Mouse (Mus musculus): Measurements from ENCODE around the gene Gopc. TPM values are rescaled to one million over a fixed set of nuclear protein-coding genes. Genes with fewer than 3 reads are reported as not detected.
"Not testable (repeated sequence)": the region's sequence is repeated elsewhere in the genome, so short reads cannot be mapped to it uniquely, and the experiment has no call there.

Gene Gopc
- total RNA-seq, 2 experiments from 2014 or later, result 26.9 to 29.4 TPM

- no peak for DNase-seq (ENCODE audit: low spot score in 2 of 2)
Measured at GRCm38 (mm10) chr10:52388922-52389430, 7.1 kb upstream of the Gopc start, which contains the start of gene Nepn. Gene Nepn, plus strand, starts transcription at chr10:52388972.

DNA sequence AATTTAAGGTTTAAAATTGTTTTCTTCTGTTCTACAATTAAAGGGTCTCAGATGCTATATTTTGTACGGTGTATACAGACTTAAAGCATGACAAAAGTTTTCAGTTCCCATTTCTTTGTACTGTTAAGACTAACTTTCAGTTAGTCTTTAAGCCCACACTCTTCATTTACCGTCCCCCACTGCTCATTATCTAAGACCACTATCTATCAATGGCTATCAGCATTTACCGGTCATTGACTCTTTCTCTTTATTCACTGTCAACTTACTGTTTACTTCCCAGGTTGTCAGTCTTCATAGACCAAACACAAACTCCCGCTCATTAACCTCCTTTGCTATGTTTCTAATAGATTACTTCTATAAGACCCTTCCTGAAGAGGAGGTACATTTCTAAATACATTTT lies 5.3 kb upstream of the Gopc start:
- no peak for DNase-seq (ENCODE audit: low spot score in 2 of 2)

DNA sequence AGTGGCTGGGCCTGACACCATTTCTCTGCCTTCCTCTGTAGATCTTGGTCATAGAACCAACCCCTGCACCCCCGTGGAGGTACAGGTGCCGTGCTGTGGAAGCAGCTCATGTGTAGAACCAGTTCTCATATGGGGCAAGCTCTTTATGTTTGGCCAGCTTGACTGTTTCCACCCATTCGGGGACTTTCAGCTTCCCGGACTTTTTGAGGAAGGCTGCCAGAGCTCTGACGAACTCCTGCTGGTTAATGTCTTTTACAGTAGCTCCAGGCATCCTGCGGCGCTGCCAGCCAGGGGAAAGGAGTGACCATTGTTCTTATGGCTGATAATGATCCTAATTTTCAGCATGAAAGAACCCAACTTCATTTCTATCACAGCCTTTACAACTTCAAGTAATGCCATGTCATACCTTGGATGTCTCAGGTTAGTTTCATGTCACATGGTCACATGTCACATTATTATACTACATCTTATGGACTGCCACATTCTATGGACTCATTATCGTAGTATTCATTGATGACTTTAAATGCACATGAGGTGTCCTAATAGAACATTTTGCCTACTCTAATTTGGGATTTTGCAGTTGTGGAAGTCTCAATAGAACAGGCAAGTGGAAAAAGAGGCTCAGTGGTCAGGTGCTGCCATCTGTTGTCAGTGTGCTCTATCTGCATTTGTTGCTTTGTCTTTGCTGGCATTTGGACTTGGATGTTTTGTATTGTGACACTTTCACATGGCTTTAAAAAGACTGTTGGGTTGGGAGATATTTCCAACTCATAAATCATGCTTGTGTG lies 3.1 kb upstream of the Gopc start:
- peak in 1 of 2 experiments; percentile 9 for DNase-seq (ENCODE audit: low spot score in 2 of 2)

- DNase-seq (ENCODE audit: low spot score in 2 of 2), result no peak
Measured at GRCm38 (mm10) chr10:52383522-52383921, 1.6 kb upstream of the Gopc start.

DNA sequence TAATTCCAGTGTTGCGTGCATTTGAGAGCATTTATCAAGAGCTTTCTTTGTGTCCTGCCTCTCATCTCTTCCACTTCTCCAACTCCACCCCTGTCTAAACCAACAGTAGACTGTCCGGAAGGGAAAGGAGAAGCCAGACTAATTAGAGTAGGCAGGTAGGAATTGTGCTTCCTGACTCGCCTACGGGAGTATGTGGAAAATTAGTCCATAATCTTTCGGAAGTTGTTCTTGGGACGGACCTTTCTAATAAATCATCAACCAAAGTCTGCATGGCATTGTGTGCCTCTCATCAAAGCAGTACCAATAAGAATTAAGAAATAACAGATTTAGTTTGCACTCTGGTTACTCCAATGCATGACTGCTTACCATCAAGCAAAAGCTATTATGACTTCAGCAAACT lies 1.1 kb upstream of the Gopc start:
- no peak for DNase-seq (ENCODE audit: low spot score in 2 of 2)

DNA sequence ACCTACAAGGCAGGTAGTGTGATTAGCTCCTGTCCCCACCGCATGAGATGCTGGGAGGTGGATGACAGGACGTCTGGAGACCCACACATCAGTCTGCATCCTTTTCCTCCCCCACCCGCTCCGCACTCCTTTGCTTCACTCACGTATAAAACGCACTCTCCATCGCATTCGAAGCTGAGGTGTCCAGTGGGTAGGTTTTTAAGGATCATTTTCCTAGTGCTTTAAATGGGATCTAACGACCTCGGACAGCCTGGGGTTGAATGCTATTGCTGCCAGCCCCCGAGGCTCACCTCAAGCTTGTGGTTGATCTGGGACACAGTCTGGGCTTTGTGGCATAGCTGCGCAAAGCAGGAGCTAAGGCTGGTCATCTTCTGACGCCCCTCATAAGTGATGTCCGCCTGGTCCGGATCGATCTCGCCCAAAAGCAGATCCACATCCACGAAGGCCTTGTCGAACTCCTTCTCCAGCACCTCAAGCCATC lies 563 bp downstream of the Gopc start:
- DNase-seq (ENCODE audit: low spot score in 2 of 2), result no peak

GRCm38 (mm10) chr10:52377813-52378212 lies 4.1 kb downstream of the Gopc start:
- no peak for DNase-seq (ENCODE audit: low spot score in 2 of 2)

DNA sequence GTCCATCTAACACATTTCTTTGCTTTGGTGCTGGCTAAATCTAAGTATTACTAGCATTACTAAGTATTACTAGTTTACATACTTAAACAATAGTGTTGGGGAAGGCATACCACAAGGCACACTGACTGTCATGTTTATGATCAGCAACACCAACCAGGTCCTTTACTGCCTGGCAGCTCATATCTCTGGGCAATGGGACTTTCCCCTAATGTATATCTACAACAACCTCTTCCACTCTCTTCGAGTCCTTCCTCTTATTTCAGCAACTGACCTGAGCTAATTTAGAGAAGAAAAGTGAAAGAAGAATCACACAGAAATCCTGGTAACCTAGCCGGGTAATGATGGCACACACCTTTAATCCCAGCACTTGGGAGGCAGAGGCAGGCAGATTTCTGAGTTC lies 5.5 kb downstream of the Gopc start:
- no peak for DNase-seq (ENCODE audit: low spot score in 2 of 2)

GRCm38 (mm10) chr10:52374651-52375050 lies 7.3 kb downstream of the Gopc start:
- no peak for DNase-seq (ENCODE audit: low spot score in 2 of 2)

DNA sequence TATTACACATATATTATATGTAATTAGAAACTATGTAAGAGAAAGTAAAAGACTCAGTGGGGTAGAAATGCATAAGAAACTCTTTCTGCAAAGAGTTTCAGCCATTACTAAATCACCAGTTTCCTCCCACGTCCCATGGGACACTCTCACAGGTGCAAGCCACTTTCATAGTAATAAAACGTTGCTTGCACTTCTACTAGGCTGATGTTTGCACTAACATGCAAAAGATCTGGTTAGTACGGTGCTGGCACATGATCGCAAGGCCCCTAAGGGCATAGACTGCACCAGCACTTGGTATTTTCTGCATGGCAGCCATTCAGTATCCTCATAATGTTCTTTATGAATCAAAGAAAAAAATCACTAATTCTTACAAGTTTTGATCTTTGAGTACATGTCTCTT lies 8.1 kb downstream of the Gopc start:
- no peak for DNase-seq (ENCODE audit: low spot score in 2 of 2)

GRCm38 (mm10) chr10:52368376-52368775 lies 13.5 kb downstream of the Gopc start:
- no peak for DNase-seq (ENCODE audit: low spot score in 2 of 2)

DNA sequence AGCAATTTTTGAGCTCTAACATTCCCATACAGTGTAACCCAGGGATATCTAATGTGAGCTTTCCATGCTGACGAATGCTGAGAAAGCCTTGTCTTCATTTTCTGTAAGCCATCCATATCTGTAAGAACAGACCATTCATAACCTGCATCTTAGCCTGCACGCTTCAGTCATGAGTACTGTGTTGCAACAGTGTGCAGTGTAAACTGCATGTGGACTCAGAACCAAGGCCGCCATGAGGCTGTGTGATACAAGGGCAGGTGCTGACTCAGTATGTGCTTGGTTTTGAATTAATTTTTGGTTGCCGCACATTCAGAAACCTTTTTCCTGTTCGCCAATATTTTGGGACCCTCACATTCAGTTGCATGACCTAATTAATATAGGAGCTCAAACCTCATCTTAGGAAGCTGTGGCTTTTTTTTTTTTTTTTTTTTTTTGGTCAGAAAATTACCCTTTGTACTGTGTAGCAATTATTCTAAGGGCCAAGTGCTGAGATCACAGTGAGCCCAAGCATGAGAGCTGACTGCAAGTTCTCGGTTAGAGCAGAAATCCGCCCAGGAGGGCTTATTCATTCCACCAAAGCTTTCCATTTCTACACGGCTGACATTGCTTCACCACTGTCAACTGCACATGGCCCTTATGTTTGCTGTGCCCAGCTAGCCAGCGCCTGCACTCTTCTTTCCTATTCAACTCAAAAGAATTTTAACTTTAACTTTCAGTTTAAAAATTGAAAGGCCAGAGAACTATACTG lies 20.9 kb downstream of the Gopc start:
- no peak for DNase-seq (ENCODE audit: low spot score in 2 of 2)

DNA sequence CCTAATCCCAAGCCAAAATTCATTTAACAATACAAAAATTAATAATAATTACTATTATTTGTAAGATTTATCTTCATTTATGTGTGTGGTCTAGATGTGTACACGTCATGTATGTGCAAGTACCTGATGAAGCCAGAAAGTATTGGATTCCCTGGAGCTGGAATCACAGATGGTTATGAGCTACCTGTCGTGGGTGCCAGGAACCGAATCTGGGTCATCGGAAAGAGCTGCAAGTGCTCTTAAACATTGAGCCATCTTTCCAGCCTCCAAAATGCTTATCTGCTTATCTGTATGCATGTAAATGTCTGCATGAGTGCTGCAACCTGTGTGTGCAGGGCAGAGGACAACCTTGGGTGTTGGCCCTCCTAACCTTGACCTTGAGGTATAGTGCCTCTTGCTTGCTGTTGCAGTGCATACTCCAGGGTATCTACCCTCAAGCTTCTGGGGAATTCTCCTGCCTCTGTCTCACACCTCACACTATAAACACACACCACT lies 21.6 kb downstream of the Gopc start:
- DNase-seq (ENCODE audit: low spot score in 2 of 2), result no peak

- DNase-seq (ENCODE audit: low spot score in 2 of 2), result no peak
Measured at GRCm38 (mm10) chr10:52358467-52358866, 23.5 kb downstream of the Gopc start, which contains the start of gene Gm26741. Gene Gm26741, plus strand, starts transcription at chr10:52358767.

- no peak for DNase-seq (ENCODE audit: low spot score in 2 of 2)
Measured at GRCm38 (mm10) chr10:52353184-52353583, 28.7 kb downstream of the Gopc start.

DNA sequence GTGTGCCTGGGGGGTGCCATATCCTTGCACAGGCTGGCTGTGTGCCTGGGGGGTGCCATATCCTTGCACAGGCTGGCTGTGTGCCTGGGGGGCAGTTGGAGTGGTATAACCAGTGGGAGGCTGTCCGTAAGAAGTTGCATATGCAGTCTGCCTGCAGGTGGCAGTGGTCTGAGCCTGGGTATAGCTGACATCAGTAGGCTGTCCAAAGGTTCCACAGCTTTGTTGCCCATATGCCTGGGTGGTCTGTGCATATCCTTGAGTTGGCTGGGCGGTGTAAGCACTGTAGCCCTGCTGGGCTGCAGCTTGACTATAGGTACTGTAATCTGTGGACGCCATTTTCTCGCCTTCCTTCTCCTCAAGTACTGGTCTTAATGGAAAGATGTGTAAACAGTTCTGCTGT lies 38.6 kb downstream of the Gopc start:
- DNase-seq (ENCODE audit: low spot score in 2 of 2), result not testable (repeated sequence)

- no peak for DNase-seq (ENCODE audit: low spot score in 2 of 2)
Measured at GRCm38 (mm10) chr10:52331007-52331406, 50.9 kb downstream of the Gopc start.

GRCm38 (mm10) chr10:52321918-52322317 lies 60.0 kb downstream of the Gopc start:
- DNase-seq (ENCODE audit: low spot score in 2 of 2), result no peak

DNA sequence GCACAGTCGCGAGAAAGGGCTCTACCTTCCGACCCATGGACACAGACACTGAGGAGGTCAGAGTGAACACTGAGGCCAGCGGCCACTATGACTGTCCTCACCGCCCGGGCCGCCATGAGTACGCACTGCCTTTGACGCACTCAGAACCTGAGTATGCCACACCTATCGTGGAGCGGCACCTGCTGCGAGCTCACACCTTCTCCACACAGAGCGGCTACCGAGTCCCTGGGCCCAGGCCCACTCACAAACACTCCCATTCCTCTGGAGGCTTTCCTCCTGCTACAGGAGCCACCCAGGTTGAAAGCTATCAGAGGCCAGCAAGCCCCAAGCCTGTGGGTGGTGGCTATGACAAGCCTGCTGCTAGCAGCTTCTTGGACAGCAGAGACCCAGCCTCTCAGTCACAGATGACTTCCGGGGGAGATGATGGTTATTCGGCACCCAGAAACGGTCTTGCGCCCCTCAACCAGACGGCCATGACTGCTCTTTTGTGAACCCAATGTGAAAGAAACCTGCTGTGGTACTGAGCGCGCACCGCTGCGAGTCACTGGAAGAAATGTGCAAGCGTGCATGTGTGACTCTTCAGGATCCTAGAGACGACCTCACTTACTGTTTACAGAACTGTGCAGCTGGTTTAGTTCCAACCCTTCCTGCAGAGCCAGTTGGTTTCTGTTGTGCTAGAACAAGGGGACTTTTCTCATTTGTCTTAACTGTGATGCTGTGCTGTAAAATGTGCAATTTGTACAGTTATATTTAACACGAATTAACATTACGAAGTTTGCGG lies 62.2 kb downstream of the Gopc start:
- no peak for DNase-seq (ENCODE audit: low spot score in 2 of 2)

DNA sequence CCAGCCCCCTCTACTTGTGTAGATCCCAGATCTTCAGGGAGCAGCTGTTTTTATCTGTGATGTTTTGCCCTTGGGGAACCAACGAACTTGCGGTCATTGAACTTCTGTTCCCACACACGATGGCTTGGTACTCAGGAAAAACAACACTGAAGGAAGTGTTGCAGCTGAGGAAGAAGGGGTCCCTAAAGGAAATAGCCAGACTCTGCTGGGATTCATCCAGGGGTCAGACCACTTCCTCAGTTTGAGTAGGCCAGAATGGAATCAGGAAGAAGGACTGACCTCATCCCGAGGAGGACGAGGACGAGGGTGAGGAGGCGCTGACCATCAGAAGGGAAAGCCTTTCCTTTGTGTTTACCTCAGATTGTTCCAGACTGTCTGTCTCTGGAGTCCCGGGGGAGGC lies 72.7 kb downstream of the Gopc start:
- peak in 1 of 2 experiments; percentile 5 for DNase-seq (ENCODE audit: low spot score in 2 of 2)

- DNase-seq (ENCODE audit: low spot score in 2 of 2), result no peak
Measured at GRCm38 (mm10) chr10:52304574-52304973, 77.3 kb downstream of the Gopc start.

All from adrenal gland, postnatal 4 days (tissue).